Mouse (Mus musculus) embryo, embryonic 11.5 days (tissue): ENCODE measurements around the gene Sla2.
A peak's percentile ranks its signal among the peaks of the same experiment; 100 is the strongest.
"Not testable (repeated sequence)": the region's sequence is repeated elsewhere in the genome, so short reads cannot be mapped to it uniquely, and the experiment has no call there.

Experiments used
- DNase-seq: peaks from one replicate; pipeline ENCODE4 v3.0.0-alpha.2; 2012; ENCODE audit warnings: low read depth, low spot score

The Sla2 gene

DNA sequence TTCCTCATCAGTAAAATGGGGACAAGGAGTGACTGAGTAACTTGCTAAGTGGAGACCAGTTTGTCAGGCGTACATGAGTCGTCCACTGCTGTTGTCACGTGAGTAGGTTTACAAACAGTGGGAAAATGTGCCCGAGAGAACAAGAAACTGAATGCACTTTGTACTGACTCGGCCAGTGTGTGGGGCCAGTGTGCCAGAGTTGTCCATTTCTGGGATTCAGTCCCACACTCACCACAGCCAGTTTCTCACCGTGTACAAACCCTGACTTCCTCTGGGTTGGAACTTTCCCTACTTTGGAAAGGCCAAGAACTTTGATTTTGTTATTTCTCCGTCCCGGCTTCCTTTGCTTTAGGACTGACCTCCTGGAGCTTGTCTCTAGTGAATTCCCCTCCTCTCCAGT is 18.0 kb downstream of the Sla2 start:
- no peak for DNase-seq

DNA sequence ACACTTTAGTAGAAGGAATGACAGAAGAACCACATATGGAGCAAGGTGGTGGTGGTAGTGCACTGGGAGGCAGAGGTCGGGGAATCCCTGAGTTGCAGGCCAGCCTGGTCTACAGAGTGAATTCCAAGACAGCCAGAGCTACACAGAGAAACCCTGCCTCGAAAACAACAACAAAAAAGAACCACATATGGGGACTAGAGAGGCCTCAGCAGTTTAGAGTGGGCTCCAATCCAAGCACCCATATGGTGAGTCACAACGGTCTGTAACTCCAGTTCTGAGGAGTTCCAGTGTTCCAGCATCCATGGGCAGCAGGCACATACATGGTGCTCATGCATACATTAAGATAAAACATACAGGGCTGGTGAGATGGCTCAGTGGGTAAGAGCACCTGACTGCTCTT is 22.5 kb downstream of the Sla2 start:
- no peak for DNase-seq

DNA sequence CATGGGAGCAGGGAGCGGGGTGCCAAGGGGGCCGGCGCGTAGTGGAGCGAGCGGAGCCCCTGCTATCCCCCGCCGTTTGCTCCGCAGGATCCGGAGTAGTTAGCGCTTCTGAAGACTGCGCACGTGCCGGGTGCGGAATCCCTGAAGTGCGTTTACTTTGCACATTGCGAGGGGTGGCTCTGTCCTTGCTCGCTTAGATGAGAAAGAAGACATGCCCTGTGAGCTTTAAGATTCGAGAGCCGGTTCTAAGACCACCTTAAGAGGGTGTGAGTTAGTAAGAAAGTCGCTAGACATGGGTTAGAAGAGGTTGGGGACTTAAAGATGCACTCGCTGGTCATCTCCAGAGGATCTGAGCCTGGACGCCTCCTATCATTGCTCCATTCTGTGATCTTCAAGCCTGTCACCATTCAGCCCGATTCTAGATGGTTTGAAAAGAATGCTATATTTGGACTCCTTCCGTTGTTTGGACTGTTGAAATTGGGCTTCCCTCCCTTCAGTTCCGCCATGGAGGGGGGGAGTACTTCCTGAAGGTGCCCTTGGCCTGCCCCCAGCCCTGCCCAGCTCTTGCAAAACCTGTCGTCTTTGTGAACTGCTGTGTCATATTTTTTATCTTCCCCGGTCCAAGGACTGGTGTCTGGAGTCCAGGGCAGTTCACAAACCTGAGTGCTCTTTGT is 23.4 kb downstream of the Sla2 start:
- no peak for DNase-seq

DNA sequence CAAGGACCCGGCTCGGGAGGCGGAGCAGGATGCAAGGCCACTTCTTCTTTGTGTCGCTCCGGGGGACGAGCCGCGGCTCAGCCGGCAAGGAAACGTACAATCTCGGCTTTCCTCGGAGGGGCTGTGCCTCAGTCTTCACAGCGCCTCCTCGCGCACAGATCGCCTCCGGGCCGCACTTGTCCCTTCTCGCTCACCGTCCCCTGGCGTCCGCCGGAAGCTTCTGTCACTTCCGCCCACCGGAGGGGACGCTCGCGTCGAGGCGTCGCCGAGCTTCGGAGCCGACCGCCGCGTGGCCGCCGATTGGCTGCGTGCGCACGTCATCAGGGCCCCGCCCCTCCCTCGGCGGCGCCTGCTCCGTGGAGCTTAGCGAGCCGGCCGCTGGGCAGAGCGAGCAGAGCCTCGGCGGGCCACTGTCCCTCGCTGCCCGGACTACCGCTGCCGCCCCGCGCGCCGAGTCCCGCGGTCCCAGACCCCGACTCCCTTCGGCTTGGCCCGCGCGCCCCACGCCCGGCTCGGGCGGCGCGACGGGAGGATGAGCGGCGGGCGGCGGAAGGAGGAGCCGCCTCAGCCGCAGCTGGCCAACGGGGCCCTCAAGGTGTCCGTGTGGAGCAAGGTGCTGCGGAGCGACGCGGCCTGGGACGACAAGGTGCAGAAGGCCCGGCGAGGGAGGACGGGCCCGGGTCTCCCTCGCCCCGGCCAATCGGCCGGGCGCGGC is 24.1 kb downstream of the Sla2 start, which contains the start of gene Rab5if:
Gene Rab5if, plus strand, starts transcription at position 357 of the 715 bp plus-strand sequence.
- DNase-seq, result peak; percentile 94

DNA sequence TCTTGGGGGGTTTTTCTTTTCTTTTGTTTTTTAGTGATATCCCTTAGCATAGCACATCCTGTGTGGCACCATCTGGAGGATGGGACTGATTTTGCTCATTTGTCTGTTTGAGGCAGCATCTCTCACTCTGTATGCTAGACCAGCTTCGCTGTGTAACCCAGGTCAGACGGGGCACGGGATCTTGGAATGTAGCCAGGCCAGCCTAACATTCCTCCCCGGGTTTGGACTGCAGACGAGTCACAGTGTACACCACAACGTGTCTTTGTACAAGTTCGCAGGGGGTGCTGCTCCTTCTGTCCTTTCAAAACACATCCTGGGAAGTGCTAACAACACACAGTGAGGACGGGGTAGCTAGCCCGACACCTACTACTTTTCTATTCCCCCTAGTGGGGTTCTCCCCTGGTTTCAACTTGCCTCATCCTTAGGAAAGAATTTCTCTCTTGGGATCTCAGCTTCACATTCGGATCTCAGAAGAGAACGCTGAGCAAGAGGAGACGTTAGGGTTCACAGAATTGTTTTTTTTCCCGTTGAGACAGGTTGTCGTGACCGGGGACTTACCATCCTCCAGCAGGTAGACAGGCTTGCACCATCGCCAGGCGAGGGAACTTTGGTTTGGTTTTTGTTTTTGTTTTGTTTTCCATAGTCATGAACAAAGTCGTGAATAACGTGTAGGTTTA is 24.8 kb downstream of the Sla2 start:
- no peak for DNase-seq

DNA sequence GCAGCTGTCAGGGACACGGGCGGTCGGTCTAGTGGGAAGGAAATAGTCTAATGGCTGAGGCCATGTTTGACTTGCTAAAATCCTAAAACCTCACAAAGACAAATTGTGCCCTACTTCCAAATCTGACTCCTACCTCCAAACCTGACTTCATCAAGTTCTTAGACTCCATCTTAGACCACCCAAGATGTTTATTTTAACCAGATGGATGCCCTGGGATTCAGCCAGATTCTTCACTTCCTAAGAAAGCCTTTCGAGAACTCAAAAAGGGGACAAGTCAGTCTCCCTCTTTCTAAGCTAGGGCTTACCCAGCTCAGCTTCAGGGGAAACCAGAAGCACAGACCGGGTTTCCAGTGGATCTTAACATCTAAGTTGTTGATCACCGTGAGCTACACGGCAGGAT is 28.3 kb downstream of the Sla2 start:
- no peak for DNase-seq

DNA sequence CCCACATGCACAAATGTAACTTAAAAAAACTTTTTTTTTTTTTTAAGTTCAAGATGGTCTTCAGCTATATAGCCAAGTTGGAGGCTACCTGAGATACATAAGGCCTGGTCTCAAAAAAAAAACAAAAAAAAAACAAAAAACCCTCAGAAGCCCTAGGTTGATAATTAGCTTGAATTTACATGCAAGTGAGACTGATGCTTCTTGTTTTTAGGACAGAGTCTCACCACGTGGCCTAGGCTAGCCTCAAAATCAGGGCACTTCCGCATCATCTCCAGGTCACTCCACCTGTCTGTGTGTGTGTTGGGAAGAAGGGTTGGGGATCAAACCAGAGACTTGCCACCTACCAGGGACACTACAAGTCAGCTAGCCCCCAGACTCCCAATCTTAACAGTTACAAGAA is 29.2 kb downstream of the Sla2 start, which contains the start of gene 4930518I15Rik:
Gene 4930518I15Rik, minus strand, starts transcription at position 112 of the 400 bp plus-strand sequence.
- DNase-seq, result no peak

DNA sequence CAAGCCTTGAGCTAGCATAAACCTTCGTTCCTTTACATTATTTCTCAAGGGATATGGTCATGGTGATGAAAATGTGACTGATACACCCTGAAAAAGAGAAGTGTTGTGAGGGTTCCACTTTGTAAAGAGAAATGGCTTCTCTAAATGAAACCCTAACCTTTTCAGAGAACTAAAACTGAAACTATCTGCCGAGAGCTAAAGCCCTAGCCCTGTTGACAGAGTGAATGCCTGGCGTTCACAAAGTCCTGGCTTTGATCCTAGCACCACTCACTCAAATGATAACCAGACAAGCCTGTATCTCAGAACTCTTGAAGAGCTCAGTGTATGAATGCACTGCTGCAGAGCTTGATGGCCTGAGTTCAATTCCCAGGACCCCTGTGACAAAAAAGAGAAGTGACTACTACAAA is 29.6 kb downstream of the Sla2 start:
- no peak for DNase-seq

DNA sequence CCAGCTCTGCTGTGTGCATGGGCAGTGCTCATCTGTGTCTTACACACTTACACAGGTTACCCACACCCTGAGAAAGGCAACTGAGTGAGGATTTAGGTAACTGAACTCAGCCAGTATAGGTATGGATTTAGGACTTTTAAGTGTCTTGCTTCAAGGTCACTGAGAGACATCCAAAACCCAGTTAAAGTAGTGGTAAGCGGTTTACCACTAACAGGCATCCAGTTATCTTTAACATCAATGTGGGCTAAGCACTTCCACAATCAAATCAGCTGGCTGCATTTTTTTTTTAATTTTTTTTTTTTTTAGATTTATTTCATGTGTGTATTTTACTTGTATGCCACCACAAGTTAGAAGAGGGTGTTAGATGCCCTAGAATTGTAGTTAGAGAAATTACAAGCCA is 30.7 kb downstream of the Sla2 start:
- DNase-seq, result no peak

DNA sequence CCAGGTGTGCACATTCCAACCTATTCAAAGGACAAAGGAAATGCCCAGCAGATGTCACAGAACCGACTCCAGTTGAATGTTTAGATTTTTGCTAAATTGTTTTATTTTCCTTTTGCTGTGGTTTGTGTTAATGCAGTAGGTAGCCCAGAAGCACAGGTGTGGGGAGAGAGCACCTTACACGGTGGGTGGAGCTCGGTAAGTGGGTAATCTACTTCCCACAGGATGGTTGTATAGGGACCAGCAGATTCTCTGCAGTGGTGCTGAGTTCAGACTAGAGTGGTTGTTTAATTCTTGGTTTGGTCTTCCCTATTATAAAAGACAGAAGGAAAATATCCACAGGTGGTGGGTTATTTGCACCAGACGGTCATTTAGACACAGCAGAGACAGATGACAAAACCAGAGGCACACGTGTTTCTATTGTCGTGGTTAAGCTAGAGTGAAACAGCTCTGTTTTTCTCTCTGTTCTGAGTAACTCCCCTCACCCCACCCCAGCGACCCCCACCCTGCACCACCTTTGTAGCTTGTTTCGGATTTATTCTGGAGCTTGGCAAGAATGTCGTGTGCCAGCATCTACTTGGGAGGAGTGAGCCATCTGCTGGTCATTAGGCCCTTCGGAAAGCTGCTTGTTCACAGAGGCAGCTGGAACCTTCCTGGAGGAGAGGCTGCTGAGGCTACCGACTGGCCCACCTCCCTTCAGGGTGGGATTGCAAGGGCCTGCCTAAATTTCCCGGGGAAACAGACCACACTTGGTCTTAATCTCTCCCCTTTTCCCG is 32.8 kb downstream of the Sla2 start:
- not testable (repeated sequence) for DNase-seq

DNA sequence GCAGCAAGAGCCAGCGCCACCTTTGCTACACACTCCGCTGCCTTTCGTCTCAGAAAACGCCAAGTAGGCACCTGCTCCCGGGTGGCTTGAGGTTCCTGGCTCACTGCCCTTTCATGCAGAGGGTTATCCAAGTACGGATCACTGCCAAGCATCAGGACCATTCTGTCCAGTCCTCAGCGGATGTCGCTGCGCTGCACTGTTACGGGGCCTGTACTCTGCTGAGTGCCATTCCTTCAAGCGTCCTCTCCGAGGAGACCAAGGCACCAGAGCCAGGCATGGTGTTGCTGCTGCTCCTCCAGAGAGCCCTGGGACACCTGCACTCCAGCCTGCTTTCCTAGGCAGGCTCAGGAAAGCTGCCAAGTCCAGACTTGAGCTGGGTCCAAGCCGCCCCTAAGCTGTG is 33.4 kb downstream of the Sla2 start:
- not testable (repeated sequence) for DNase-seq

DNA sequence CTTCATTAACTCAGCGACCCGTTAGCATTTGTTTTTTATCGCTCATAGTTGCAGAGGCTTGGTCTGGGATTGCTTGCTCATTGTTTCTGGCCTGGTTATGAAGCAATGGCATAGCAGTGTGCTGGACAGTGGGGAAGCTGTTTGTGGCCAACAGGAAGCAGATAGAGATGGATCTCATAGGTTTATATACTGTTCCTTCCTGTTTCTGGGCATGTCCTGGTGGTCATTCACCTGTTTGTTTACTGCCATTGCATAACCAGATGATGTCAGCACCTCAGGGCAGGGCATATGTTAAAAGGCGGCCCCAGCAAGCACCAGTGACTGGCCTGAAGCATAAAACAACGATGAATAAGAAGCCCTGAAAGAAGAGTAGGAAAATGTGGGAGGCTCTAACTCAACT is 36.5 kb downstream of the Sla2 start:
- DNase-seq, result no peak

DNA sequence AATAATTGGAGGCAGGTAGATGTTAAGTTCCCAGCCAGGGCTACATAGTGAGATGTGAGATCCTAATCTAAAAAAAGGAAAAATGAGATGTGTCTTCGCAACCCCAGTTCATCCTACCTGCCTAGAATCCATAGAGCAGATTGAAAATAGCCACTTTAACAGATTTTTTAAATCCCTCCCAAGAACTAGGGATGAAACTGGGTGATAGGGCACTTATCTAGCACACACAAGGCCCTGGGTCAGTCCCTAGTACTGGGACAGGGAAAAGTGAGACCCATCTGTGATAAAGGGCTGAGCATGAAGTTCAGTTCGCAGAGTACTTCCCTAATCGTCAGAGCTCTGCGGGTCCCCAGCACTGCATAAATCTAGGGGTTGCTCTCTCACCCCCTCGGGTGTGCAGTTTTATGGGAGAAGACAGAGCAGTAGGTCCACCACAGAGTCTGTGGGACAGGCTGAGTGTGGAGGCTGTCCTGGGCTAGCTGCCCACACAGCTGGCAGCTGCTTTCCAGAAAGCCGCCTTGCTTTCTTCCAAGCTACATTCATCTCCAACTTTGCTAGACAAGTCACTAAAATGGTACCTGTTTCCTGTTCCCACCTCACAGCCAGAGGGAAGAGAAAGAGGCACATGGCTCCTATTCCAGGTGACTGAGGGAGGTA is 38.3 kb downstream of the Sla2 start:
- DNase-seq, result no peak

DNA sequence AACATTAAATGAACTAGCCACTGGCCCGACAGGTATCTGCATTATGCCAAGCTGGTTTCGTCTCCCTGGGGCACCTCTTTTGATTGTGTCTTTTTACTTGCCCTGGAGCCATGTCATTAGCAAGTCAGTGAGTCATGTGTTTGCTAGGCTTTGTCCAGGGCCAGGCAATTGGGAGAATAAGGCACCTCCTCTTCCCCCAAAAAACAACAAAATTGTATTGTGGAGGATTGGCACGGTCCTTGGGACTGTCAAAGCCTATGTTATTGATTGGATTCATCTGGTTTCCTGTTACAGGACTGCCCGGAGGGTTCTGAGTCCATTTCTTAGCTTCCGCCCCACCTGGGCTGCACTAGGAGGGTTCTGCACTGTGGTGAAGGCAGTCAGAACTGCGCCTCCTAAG is 39.3 kb downstream of the Sla2 start:
- no peak for DNase-seq

DNA sequence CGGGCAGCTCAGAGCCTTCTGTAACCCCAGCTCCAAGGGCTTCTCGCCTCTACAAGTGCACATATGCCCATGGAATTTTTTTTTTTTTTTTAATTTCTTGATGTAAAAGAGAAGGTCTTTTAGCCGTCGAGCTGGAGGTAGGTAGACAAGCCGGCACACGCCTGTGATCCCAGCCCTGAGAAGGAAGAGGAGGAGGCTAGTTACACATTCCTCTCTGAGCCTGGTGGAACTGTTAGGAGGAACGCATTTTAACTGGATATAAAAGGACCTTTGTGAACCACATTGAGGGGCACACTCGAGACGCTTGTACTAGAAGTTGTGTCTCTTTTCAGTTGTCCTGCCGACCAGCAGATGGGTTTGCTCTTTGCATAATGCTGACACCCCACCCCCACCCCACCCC is 42.3 kb downstream of the Sla2 start:
- no peak for DNase-seq

DNA sequence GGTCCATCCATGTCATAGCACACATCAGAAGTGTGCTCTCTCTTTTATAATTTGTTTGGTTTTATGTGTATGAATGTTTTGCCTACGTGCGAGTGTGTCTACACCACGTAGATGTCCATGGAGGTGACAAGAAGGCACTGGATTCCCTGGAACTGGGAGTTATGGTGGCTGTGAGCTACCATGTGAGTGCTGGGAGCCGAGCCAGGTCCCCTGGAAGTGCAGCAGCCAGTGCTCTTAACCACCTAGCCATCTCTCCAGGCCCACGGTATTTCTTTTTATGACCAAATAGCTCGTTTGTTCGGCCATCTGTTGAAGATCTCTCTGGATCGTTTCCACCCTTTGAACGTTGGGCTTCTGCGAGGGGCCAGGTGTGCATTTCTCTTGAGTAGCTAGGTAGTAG is 43.7 kb downstream of the Sla2 start:
- DNase-seq, result no peak

DNA sequence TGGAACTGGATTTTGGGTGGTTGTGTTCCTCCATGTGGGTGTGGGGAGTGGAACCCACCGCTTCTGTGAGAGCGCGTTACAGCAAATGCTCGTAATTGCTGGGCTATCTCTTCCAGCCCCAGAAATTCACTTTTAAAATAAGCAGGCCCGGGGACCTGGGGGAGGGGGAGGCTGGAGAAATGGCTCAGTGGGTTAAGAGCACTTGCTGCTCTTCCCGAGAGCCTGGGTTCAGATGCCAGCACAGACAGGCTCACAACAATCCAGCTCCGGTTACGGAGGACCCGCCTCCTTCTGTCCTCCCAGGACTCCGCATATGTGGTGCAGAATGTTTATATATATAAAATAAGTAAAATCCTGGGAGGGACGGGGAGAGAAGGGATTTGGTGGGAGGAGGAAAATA is 44.3 kb downstream of the Sla2 start:
- DNase-seq, result no peak

DNA sequence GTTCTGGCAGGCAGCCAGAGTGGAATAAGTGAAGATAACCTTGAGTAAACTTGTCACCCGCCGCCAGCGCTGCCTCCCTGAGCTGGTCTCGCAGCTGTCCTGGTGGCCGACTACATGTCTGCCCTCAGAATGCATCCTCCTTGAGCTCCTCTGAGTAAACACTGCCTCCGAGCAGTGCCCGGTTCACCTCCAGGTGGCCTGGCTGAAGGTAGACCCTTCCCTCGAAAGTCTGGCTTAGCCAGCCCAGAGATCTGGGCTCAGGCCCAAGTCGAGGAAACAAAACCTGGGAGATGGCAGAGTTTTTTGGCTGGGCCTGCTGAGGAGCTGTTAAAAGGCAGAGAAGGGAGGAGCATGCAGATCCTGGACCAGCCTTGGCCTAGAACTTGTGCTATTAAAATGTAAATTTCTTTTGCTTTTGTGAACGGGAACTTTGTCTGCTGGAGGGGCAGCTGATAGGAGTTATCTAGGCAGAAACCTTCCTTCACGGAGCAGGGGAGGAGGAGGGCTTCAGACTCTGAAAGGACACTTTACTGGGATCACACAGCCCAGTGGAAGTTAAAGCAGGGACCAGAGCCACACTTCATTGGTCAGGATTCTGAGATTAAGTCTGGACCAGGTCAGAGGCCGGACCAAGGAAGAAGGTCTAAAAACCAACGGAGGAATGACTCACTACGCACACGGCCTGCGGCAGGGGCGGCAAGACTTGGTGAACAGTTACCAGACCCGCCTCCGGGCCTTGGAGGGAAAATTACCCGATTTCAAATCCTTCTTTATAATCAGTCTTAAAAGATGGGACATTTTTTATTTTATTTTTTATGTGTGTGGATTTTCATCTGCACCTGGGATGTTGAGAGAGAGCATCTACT is 44.9 kb downstream of the Sla2 start:
- no peak for DNase-seq

DNA sequence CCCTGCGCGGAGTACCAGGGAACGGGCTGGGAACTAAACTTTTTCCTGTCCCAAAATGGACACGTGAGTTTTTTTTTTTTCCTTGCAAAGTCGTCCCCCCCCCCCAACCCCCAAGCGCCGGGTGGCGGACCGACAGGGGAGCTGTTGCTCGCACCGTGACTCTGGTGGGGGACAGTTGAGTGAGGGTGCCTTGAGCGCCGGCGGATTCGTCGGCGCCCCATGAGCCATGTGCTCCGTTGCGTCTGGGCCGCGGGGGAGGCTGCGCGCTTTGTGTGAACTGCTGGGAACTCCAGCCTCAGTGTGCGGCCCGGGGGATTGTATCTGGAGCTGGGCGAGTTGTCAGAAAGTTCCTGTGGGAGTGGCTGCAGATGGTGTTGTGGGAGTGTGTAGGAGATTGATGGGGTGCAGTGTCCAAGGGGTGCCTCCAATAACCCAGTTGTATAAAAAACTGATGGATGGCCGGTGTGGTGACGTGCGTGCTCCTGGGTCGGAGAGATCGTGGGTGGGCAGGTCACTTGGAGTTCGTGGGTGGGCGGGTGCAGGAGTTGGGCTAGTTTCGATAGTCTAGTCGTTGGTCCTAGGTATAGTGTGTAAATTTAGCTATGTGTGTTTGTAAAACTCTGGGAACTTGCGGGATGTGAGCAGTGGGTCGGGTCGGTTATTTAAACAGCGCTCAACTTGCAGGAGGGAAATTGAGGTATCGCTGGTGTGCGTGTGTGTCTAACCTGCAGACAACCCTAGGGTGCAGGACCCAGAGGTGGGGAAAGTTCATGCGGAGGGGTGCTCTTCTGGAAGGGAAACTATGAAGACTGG is 45.8 kb downstream of the Sla2 start:
- DNase-seq, result no peak
